Mouse (Mus musculus) MEL (cell line): ENCODE data around the gene Aff2. TPM values are rescaled to one million over a fixed set of nuclear protein-coding genes. Genes with fewer than 3 reads are reported as not detected.

Source experiments
- DNase-seq: peaks from one replicate; pipeline ENCODE4 v3.0.0; 2011; ENCODE audit warnings: low read depth, low spot score
- H3K27ac ChIP-seq: 2 replicates; pipeline ENCODE4 v1.5.1; 2012; ENCODE audit warnings: low read depth, mild to moderate bottlenecking, control low read depth, low read length, moderate library complexity; ENCODE audit not compliant: control insufficient read depth
- H3K27me3 ChIP-seq, 2 experiments: fragments of 150-350 bp in 1 of 2; sonication (generic) in 1 of 2; 2 replicates each; pipeline ENCODE4 v1.6.1; 2012; ENCODE audit warnings: low read length in 2 of 2, mild to moderate bottlenecking in 2 of 2, improper control_type of control experiment in 1 of 2, moderate library complexity in 1 of 2; ENCODE audit not compliant: insufficient read depth in 2 of 2, control insufficient read depth in 1 of 2
- H3K36me3 ChIP-seq, 2 experiments: 2 replicates each; pipeline ENCODE4 v1.6.1; 2012 to 2014; ENCODE audit warnings: low read length in 2 of 2, improper control_type of control experiment in 1 of 2, inconsistent platforms in 1 of 2, mild to moderate bottlenecking in 1 of 2; ENCODE audit not compliant: insufficient read depth in 2 of 2, control insufficient read depth in 1 of 2
- H3K4me1 ChIP-seq, 2 experiments: fragments of 150-350 bp in 1 of 2; sonication (generic) in 1 of 2; 2 replicates each; pipeline ENCODE4 v1.6.1; 2012; ENCODE audit warnings: low read length in 2 of 2, improper control_type of control experiment in 1 of 2, mild to moderate bottlenecking in 1 of 2; ENCODE audit not compliant: insufficient read depth in 2 of 2, control insufficient read depth in 1 of 2
- H3K4me3 ChIP-seq, 2 experiments: fragments of 150-350 bp in 1 of 2; sonication (generic) in 1 of 2; 2 replicates each; pipeline ENCODE4 v1.5.1; 2012; ENCODE audit warnings: low read depth in 2 of 2, low read length in 2 of 2, mild to moderate bottlenecking in 2 of 2, moderate library complexity in 2 of 2, control low read depth in 1 of 2, improper control_type of control experiment in 1 of 2; ENCODE audit not compliant: control insufficient read depth in 1 of 2, insufficient read depth in 1 of 2
- H3K79me2 ChIP-seq: 2 replicates; pipeline ENCODE4 v1.6.1; 2012; ENCODE audit warnings: mild to moderate bottlenecking, low read length, moderate library complexity; ENCODE audit not compliant: control insufficient read depth, poor library complexity, insufficient read depth
- H3K9ac ChIP-seq: 2 replicates; pipeline ENCODE4 v1.6.1; 2012; ENCODE audit warnings: low read depth, mild to moderate bottlenecking, control low read depth, low read length, moderate library complexity; ENCODE audit not compliant: control insufficient read depth, poor library complexity, severe bottlenecking
- H3K9me3 ChIP-seq: fragments of 150-350 bp; sonication (generic); replicated peaks from 2 replicates; pipeline ENCODE4 v1.6.1; 2012; ENCODE audit warnings: mild to moderate bottlenecking, low read length, improper control_type of control experiment, moderate library complexity; ENCODE audit not compliant: insufficient read depth
- BHLHE40 ChIP-seq: IDR thresholded peaks from 2 replicates; pipeline ENCODE4 v1.6.1; 2012; ENCODE audit warnings: low read depth, mild to moderate bottlenecking, inconsistent platforms, low read length, improper control_type of control experiment, borderline replicate concordance
- CHD1 ChIP-seq: IDR thresholded peaks from 2 replicates; pipeline ENCODE4 v1.6.1; 2012; ENCODE audit warnings: low read depth, mild to moderate bottlenecking, inconsistent platforms, low read length, improper control_type of control experiment
- CHD2 ChIP-seq: IDR thresholded peaks from 2 replicates; pipeline ENCODE4 v1.6.1; 2011; ENCODE audit warnings: low read length, improper control_type of control experiment
- CTCF ChIP-seq, 3 experiments: IDR thresholded peaks in 2 of 3; conservative IDR thresholded peaks in 1 of 3; 2 replicates each; pipeline ENCODE4 v1.5.1; 2011 to 2012; ENCODE audit warnings: low read length in 3 of 3, low read depth in 2 of 3, mild to moderate bottlenecking in 2 of 3, improper control_type of control experiment in 1 of 3, inconsistent platforms in 1 of 3, mixed read lengths in 1 of 3, moderate library complexity in 1 of 3; ENCODE audit not compliant: control insufficient read depth in 1 of 3, insufficient read depth in 1 of 3, poor library complexity in 1 of 3, severe bottlenecking in 1 of 3
- E2F4 ChIP-seq: IDR thresholded peaks from 2 replicates; pipeline ENCODE4 v1.6.1; 2011; ENCODE audit warnings: low read depth, low read length, improper control_type of control experiment, borderline replicate concordance
- EP300 ChIP-seq, 2 experiments: IDR thresholded peaks; 2 replicates each; pipeline ENCODE4 v1.6.1; 2011; ENCODE audit warnings: improper control_type of control experiment in 2 of 2, low read length in 2 of 2, low read depth in 1 of 2, mild to moderate bottlenecking in 1 of 2
- ETS1 ChIP-seq: IDR thresholded peaks from 2 replicates; pipeline ENCODE4 v1.6.1; 2012; ENCODE audit warnings: low read depth, mild to moderate bottlenecking, inconsistent platforms, low read length, improper control_type of control experiment, moderate library complexity
- GABPA ChIP-seq: IDR thresholded peaks from 2 replicates; pipeline ENCODE4 v1.6.1; 2012; ENCODE audit warnings: low read depth, mild to moderate bottlenecking, inconsistent platforms, low read length, improper control_type of control experiment, moderate library complexity
- GATA1 ChIP-seq: IDR thresholded peaks from 2 replicates; pipeline ENCODE4 v1.6.1; 2011; ENCODE audit warnings: low read depth, low read length, improper control_type of control experiment
- HCFC1 ChIP-seq: IDR thresholded peaks from 2 replicates; pipeline ENCODE4 v1.6.1; 2012; ENCODE audit warnings: low read depth, mild to moderate bottlenecking, inconsistent platforms, low read length, improper control_type of control experiment, moderate library complexity
- MAZ ChIP-seq: IDR thresholded peaks from 2 replicates; pipeline ENCODE4 v1.6.1; 2012; ENCODE audit warnings: low read depth, mild to moderate bottlenecking, inconsistent platforms, low read length, improper control_type of control experiment
- MEF2A ChIP-seq: IDR thresholded peaks from 2 replicates; pipeline ENCODE4 v1.6.1; 2014; ENCODE audit warnings: low read depth, mild to moderate bottlenecking, inconsistent platforms, low read length, improper control_type of control experiment; ENCODE audit not compliant: poor library complexity, insufficient replicate concordance, severe bottlenecking; ENCODE audit errors: extremely low read depth
- MYB ChIP-seq: IDR thresholded peaks from 2 replicates; pipeline ENCODE4 v1.6.1; 2011; ENCODE audit warnings: mild to moderate bottlenecking, low read depth, low read length, improper control_type of control experiment
- NELFE ChIP-seq: IDR thresholded peaks from 2 replicates; pipeline ENCODE4 v1.6.1; 2011; ENCODE audit warnings: low read depth, low read length, improper control_type of control experiment
- POLR2A ChIP-seq, 2 experiments: IDR thresholded peaks; 2 replicates each; pipeline ENCODE4 v1.6.1; 2011 to 2012; ENCODE audit warnings: low read length in 2 of 2, mild to moderate bottlenecking in 2 of 2, control low read depth in 1 of 2, improper control_type of control experiment in 1 of 2, low read depth in 1 of 2, moderate library complexity in 1 of 2; ENCODE audit not compliant: control insufficient read depth in 1 of 2, insufficient read depth in 1 of 2, poor library complexity in 1 of 2
- SIN3A ChIP-seq: IDR thresholded peaks from 2 replicates; pipeline ENCODE4 v1.6.1; 2012; ENCODE audit warnings: low read length, improper control_type of control experiment, inconsistent platforms
- TCF12 ChIP-seq: IDR thresholded peaks from 2 replicates; pipeline ENCODE4 v1.6.1; 2014; ENCODE audit warnings: low read depth, mild to moderate bottlenecking, inconsistent platforms, low read length, improper control_type of control experiment, moderate library complexity
- UBTF ChIP-seq: IDR thresholded peaks from 2 replicates; pipeline ENCODE4 v1.6.1; 2012; ENCODE audit warnings: low read depth, mild to moderate bottlenecking, inconsistent platforms, low read length, improper control_type of control experiment, moderate library complexity, borderline replicate concordance; ENCODE audit not compliant: insufficient read depth
- USF1 ChIP-seq: IDR thresholded peaks from 2 replicates; pipeline ENCODE4 v1.6.1; 2014; ENCODE audit warnings: low read depth, mild to moderate bottlenecking, inconsistent platforms, low read length, improper control_type of control experiment, moderate library complexity
- USF2 ChIP-seq, 2 experiments: IDR thresholded peaks; 2 replicates each; pipeline ENCODE4 v1.6.1; 2011 to 2012; ENCODE audit warnings: improper control_type of control experiment in 2 of 2, low read length in 2 of 2, borderline replicate concordance in 1 of 2, inconsistent platforms in 1 of 2, low read depth in 1 of 2, mild to moderate bottlenecking in 1 of 2; ENCODE audit not compliant: insufficient read depth in 1 of 2
- ZMIZ1 ChIP-seq: IDR thresholded peaks from 2 replicates; pipeline ENCODE4 v1.6.1; 2012; ENCODE audit warnings: low read depth, mild to moderate bottlenecking, inconsistent platforms, low read length, improper control_type of control experiment, moderate library complexity
- polyA plus RNA-seq, 2 experiments: library from polyadenylated mRNA; stranded (reverse) in 1 of 2; unstranded in 1 of 2; fragments of >175 nt in 1 of 2; fragments of >200 nt in 1 of 2; gene quantifications; 2 replicates each; pipeline versions ENCODE4 v1.2.1 to v1.2.4; 2012; ENCODE audit warnings: low replicate concordance in 2 of 2, low read depth in 1 of 2; ENCODE audit not compliant: insufficient read length in 2 of 2, insufficient read depth in 1 of 2, missing spikeins in 1 of 2
- total RNA-seq: library from RNA; depleted of rRNA; stranded (reverse); fragments of 300-350 nt; gene quantifications from 2 replicates; pipeline ENCODE4 v1.2.3, GENCODE M21; 2012

The Aff2 gene
- total and polyA plus RNA-seq, 3 experiments, result not detected

- H3K4me1 ChIP-seq, result no peaks in the 10 kb centered on the region
- H3K27me3 ChIP-seq, result no peaks in the 10 kb centered on the region
- no peak overlapping the region for H3K4me3 ChIP-seq
- H3K27ac ChIP-seq, result no peak overlapping the region
- H3K9ac ChIP-seq, result no peak overlapping the region
- no peaks in the 10 kb centered on the region for H3K79me2 ChIP-seq
- no peak for DNase-seq
- TF ChIP-seq EP300 (IDR thresholded peaks at IDR 0.05; ENCODE audit: low read depth in 1 of 2, low read length in 2 of 2), result no peak
- no peak for TF ChIP-seq SIN3A
- TF ChIP-seq NELFE, result no peak
- TF ChIP-seq MAZ, result no peak
- no peak for TF ChIP-seq USF2 (IDR thresholded peaks at IDR 0.05; ENCODE audit: borderline replicate concordance in 1 of 2, insufficient read depth in 1 of 2, low read depth in 1 of 2, low read length in 2 of 2)
- TF ChIP-seq E2F4, result no peak
- no peak for TF ChIP-seq CHD2
- TF ChIP-seq GABPA, result no peak
- no peak for TF ChIP-seq POLR2A (IDR thresholded peaks at IDR 0.05; ENCODE audit: control insufficient read depth in 1 of 2, insufficient read depth in 1 of 2, low read depth in 1 of 2, low read length in 2 of 2, poor library complexity in 1 of 2)
- TF ChIP-seq CHD1, result no peak
- TF ChIP-seq HCFC1, result no peak
- TF ChIP-seq UBTF, result no peak
- TF ChIP-seq MEF2A, result no peak
- TF ChIP-seq TCF12, result no peak
- no peak for TF ChIP-seq USF1
- TF ChIP-seq ZMIZ1, result no peak
- no peaks in the 10 kb centered on the region for H3K9me3 ChIP-seq
- H3K36me3 ChIP-seq, result no peaks in the 10 kb centered on the region
These were observed 4.1 kb downstream of the Aff2 start for GRCm38 (mm10) chrX:69364198-69364597.

- Histone ChIP-seq H3K9ac (no peak overlapping the region), H3K27me3 (no peaks in the 10 kb centered on the region), H3K4me1 (no peaks in the 10 kb centered on the region), H3K27ac (no peak overlapping the region), H3K4me3 (no peak overlapping the region), H3K9me3 (no peaks in the 10 kb centered on the region), H3K36me3 (no peaks in the 10 kb centered on the region), H3K79me2 (no peaks in the 10 kb centered on the region)
- DNase-seq, result no peak
- TF ChIP-seq NELFE (no peak), CTCF (IDR thresholded peaks at IDR 0.05 in 2 of 3, conservative IDR thresholded peaks at IDR 0.05 in 1 of 3; ENCODE audit: control insufficient read depth in 1 of 3, insufficient read depth in 1 of 3, low read depth in 2 of 3, low read length in 3 of 3, poor library complexity in 1 of 3, severe bottlenecking in 1 of 3) (no peak), MEF2A (no peak), E2F4 (no peak), POLR2A (IDR thresholded peaks at IDR 0.05; ENCODE audit: control insufficient read depth in 1 of 2, insufficient read depth in 1 of 2, low read depth in 1 of 2, low read length in 2 of 2, poor library complexity in 1 of 2) (no peak), GATA1 (no peak), MYB (no peak), BHLHE40 (no peak), ETS1 (no peak)
These were observed 13.2 kb downstream of the Aff2 start for GRCm38 (mm10) chrX:69373341-69373740.
